Mouse (Mus musculus) layer of hippocampus, postnatal 14 days (tissue): ENCODE results near the gene Ak3. TPM values are rescaled to one million over a fixed set of nuclear protein-coding genes. Genes with fewer than 3 reads are reported as not detected.
A peak's percentile ranks its signal among the peaks of the same experiment; 100 is the strongest.

Source experiments
- DNase-seq, 2 experiments: peaks; one replicate each; pipeline ENCODE4 v3.0.0; 2021 to 2022; ENCODE audit warnings: low spot score in 2 of 2, mixed read lengths in 1 of 2
- long read RNA-seq, 2 experiments: library from polyadenylated mRNA; stranded (forward); transcript quantifications; one replicate each; pipeline ENCODE4 v2.0.0; 2021
- total RNA-seq, 2 experiments: library from RNA; stranded (reverse); gene quantifications; 2 replicates each; pipeline ENCODE4 v1.2.3; 2021

Ak3 gene
- total RNA-seq, result 10 to 100 TPM; 57.5 to 57.6 TPM
- long read RNA-seq, experiment 1, transcript Ak3-201 (5 exons, 2,809 nt), result major isoform, 47 of 56 reads
- long read RNA-seq, experiment 1, partial matches to known transcripts, result 3 of 56 reads
- long read RNA-seq, experiment 1, other reads (novel, unspliced or antisense), result 6 of 56 reads
- long read RNA-seq, experiment 2, transcript Ak3-201 (5 exons, 2,809 nt), result major isoform, 40 of 48 reads
- long read RNA-seq, experiment 2, partial matches to known transcripts, result 6 of 48 reads
- long read RNA-seq, experiment 2, other reads (novel, unspliced or antisense), result 2 of 48 reads

DNA sequence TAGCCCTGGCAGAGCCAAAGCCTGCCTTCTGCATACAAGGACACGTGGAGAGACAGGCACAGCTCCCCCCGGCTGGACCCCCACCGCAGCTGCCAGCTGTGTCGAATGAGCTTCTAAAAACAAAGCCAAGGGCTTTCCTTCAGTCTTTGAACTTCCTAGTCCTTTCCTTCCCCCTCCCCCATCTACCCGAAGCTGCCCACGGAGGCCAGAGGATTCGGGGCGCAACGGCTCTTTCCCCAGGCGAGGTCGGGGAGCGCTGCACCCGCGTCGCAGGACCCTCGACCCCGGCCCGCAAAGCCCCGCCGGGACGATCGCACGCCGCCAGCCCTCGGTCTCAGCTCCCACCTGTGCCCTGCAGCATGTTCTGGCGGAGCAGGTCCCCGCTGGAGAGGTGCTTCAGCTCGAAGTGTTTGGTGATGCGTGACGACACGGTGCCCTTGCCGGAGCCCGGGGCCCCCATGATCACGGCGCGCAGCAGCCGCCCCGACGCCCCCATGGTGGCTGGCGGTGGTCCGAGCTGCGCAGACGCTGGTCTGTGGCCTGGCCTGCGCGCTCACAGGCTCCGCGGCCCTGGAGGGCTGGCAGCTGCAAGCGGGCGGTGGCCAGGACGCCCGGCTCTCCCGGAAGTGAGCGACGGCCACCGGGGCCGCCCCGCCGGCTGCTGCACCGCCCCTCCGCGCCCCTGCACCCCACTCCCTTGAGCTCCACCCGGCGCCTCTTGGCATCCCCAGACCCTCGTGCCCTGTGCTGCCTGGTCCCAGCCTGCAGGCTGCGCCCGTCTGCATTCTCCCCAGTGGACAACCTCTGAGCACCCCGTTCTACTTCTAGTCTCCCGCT, at the start of gene Ak3:
TSS of gene Ak3 (minus strand) at position 628 of the 837 bp plus-strand sequence.
- peak; percentile 68 to 70 for DNase-seq

DNA sequence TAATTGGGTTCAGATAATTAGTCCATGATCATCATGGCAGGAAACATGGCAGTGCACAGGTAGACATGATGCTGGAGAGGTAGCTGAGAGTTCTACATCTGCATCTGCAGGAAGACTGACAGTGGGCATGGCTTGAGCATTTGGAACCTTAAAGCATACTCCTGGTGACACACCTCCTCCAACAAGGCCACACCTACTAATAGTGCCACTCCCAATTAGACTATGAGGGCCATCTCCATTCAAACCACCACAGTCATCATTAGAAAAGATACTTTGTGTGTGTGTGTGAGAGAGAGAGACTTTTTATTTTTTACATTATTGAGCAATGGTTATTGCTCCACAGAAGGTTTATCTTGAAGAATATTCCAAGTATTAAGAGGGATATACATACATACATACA, 44.4 kb upstream of the Ak3 start:
- no peak for DNase-seq

GRCm38 (mm10) chr19:29088628-29089027, 40.9 kb upstream of the Ak3 start:
- DNase-seq, result no peak

DNA sequence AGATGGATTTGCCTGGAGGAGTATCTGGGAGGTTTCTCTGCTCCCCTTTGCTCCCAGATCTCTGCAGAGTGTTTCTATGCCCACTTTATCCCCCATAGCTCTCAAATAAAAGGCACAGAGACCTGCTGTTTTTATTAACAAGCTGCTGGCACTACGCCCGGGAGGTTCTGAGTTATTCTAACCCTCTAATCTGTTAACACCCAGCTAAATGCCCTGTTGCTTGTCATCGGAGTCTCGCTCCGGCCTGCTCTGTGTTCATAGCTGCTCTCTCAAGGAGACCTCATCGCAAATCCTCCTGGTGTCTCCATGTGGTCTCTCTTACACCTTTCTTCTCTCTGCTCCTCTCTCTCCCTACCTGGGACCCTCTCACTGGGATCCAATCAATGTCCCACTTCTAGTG, 27.0 kb upstream of the Ak3 start:
- DNase-seq, result peak in 1 of 2 experiments; percentile 21

- no peak for DNase-seq
Measured at GRCm38 (mm10) chr19:29069195-29069594, 21.4 kb upstream of the Ak3 start.

DNA sequence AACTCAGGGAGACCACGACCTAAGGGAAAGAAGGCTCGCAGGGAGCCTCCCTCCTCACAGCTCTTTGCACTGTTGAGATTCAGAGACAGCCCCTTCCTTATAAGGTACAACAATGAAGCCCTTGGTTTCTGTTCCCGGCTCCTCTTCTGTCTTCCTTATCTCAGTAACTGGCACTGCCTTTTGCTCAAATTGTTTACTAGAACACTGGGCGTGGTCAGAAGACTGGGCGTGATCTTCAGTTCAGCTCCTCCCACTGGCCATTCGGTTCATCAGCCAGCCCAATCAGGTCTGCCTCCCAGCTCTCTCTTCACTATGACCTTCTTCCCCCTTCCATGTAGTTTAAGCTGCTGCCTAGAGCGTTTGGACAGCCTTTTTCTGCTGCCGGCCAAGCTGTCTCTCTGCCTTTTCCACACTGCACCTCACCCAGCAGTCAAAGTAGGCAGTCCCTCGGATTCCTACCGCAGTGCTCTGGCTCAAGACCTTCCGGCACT, 19.3 kb upstream of the Ak3 start:
- no peak for DNase-seq

GRCm38 (mm10) chr19:29064451-29065102, 16.8 kb upstream of the Ak3 start:
- DNase-seq, result no peak

- peak; percentile 92 for DNase-seq
Measured at GRCm38 (mm10) chr19:29063577-29064363, 16.0 kb upstream of the Ak3 start.

DNA sequence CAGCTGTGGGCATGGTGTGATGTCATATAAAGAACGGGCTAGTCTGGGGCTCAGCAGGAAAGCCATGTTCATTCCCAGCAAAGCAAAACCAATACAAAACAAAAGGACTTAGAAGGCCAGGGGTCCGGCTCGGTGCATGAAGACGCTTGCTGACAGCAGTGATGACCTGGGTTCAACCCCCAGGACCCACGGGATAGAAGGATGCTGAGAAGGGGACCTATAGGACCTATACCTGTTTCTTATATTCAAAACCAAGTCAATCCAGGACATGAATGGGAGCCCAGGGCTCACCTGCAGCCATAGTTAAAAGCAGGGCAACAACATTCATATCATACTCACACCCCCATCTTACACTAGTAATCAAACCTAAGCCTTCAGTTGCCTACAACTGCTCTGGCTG, 15.2 kb upstream of the Ak3 start:
- no peak for DNase-seq

- DNase-seq, result no peak
Measured at GRCm38 (mm10) chr19:29060299-29060698, 12.5 kb upstream of the Ak3 start.

- no peak for DNase-seq
Measured at GRCm38 (mm10) chr19:29059688-29060087, 11.9 kb upstream of the Ak3 start.

- no peak for DNase-seq
Measured at GRCm38 (mm10) chr19:29058741-29059140, 11.0 kb upstream of the Ak3 start.

DNA sequence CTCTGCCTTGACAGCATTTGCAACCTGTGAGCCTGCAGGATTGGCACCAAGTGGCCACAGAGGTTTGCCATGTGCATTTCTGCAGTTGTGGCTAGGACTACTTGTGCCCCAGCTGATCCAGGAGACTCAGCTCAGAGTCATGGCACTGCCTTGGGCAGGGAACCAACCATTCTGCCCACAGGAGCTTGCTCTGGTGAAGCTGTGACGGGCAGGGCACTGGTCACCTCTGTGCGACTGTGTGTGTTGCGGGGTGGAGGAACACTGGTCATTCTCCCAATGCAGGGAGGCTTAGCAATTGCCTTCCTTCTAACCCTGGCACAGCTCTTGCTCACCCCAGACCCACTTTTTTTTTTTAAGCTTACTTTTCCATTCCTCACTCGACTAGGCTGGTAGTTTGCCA, 7.7 kb upstream of the Ak3 start:
- no peak for DNase-seq

- no peak for DNase-seq
Measured at GRCm38 (mm10) chr19:29054594-29054993, 6.8 kb upstream of the Ak3 start.

GRCm38 (mm10) chr19:29052786-29053185, 5.0 kb upstream of the Ak3 start:
- DNase-seq, result no peak

GRCm38 (mm10) chr19:29050186-29050980, 2.6 kb upstream of the Ak3 start:
- DNase-seq, result no peak

DNA sequence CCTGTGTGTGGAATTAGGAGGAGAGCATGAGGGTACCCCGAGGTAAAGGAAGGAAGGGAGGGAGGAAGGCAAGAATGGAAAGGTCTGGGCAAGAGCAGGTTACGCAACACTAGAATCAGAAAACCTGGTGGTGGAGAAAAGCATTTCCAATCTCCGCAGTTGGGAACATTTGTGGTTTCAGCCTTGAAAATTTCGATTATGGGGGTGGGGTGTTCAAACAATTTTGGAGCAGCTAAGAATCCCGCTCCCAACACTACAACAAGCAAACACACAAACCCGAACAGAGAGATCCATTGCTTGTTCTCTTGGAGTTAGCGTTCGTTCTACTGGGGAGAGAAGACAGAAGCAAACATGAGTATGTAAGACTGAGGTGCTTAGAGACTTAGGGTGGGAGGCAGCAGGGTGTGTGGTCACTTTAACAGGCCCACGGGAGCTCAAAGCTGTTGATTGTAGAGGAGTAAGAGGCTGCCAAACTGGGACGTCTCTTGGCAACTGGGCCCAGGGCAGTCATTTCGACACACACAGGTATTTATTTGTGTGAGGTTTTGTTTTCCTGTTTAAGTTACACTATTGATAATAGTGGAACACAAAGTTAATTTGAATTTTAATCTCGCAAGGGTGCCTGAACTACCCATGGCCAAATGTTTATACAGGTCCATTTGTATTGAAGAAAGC, 1.8 kb upstream of the Ak3 start:
- no peak for DNase-seq

GRCm38 (mm10) chr19:29046961-29047333, 814 bp downstream of the Ak3 start:
- DNase-seq, result no peak

- DNase-seq, result no peak
Measured at GRCm38 (mm10) chr19:29045956-29046650, 1.7 kb downstream of the Ak3 start.
